Mouse (Mus musculus) MEL (cell line): ENCODE measurements around the gene Timm10b. TPM values are rescaled to one million over a fixed set of nuclear protein-coding genes. Genes with fewer than 3 reads are reported as not detected.

Experiments used
- DNase-seq: peaks from one replicate; pipeline ENCODE4 v3.0.0; 2011; ENCODE audit warnings: low read depth, low spot score
- H3K27ac ChIP-seq: 2 replicates; pipeline ENCODE4 v1.5.1; 2012; ENCODE audit warnings: low read depth, mild to moderate bottlenecking, control low read depth, low read length, moderate library complexity; ENCODE audit not compliant: control insufficient read depth
- H3K27me3 ChIP-seq, 2 experiments: fragments of 150-350 bp in 1 of 2; sonication (generic) in 1 of 2; 2 replicates each; pipeline ENCODE4 v1.6.1; 2012; ENCODE audit warnings: low read length in 2 of 2, mild to moderate bottlenecking in 2 of 2, improper control_type of control experiment in 1 of 2, moderate library complexity in 1 of 2; ENCODE audit not compliant: insufficient read depth in 2 of 2, control insufficient read depth in 1 of 2
- H3K36me3 ChIP-seq, 2 experiments: 2 replicates each; pipeline ENCODE4 v1.6.1; 2012 to 2014; ENCODE audit warnings: low read length in 2 of 2, improper control_type of control experiment in 1 of 2, inconsistent platforms in 1 of 2, mild to moderate bottlenecking in 1 of 2; ENCODE audit not compliant: insufficient read depth in 2 of 2, control insufficient read depth in 1 of 2
- H3K4me1 ChIP-seq, 2 experiments: fragments of 150-350 bp in 1 of 2; sonication (generic) in 1 of 2; 2 replicates each; pipeline ENCODE4 v1.6.1; 2012; ENCODE audit warnings: low read length in 2 of 2, improper control_type of control experiment in 1 of 2, mild to moderate bottlenecking in 1 of 2; ENCODE audit not compliant: insufficient read depth in 2 of 2, control insufficient read depth in 1 of 2
- H3K4me3 ChIP-seq, 2 experiments: fragments of 150-350 bp in 1 of 2; sonication (generic) in 1 of 2; 2 replicates each; pipeline ENCODE4 v1.5.1; 2012; ENCODE audit warnings: low read depth in 2 of 2, low read length in 2 of 2, mild to moderate bottlenecking in 2 of 2, moderate library complexity in 2 of 2, control low read depth in 1 of 2, improper control_type of control experiment in 1 of 2; ENCODE audit not compliant: control insufficient read depth in 1 of 2, insufficient read depth in 1 of 2
- H3K79me2 ChIP-seq: 2 replicates; pipeline ENCODE4 v1.6.1; 2012; ENCODE audit warnings: mild to moderate bottlenecking, low read length, moderate library complexity; ENCODE audit not compliant: control insufficient read depth, poor library complexity, insufficient read depth
- H3K9ac ChIP-seq: 2 replicates; pipeline ENCODE4 v1.6.1; 2012; ENCODE audit warnings: low read depth, mild to moderate bottlenecking, control low read depth, low read length, moderate library complexity; ENCODE audit not compliant: control insufficient read depth, poor library complexity, severe bottlenecking
- H3K9me3 ChIP-seq: fragments of 150-350 bp; sonication (generic); replicated peaks from 2 replicates; pipeline ENCODE4 v1.6.1; 2012; ENCODE audit warnings: mild to moderate bottlenecking, low read length, improper control_type of control experiment, moderate library complexity; ENCODE audit not compliant: insufficient read depth
- CHD1 ChIP-seq: IDR thresholded peaks from 2 replicates; pipeline ENCODE4 v1.6.1; 2012; ENCODE audit warnings: low read depth, mild to moderate bottlenecking, inconsistent platforms, low read length, improper control_type of control experiment
- CHD2 ChIP-seq: IDR thresholded peaks from 2 replicates; pipeline ENCODE4 v1.6.1; 2011; ENCODE audit warnings: low read length, improper control_type of control experiment
- CTCF ChIP-seq, 3 experiments: IDR thresholded peaks in 2 of 3; conservative IDR thresholded peaks in 1 of 3; 2 replicates each; pipeline ENCODE4 v1.5.1; 2011 to 2012; ENCODE audit warnings: low read length in 3 of 3, low read depth in 2 of 3, mild to moderate bottlenecking in 2 of 3, improper control_type of control experiment in 1 of 3, inconsistent platforms in 1 of 3, mixed read lengths in 1 of 3, moderate library complexity in 1 of 3; ENCODE audit not compliant: control insufficient read depth in 1 of 3, insufficient read depth in 1 of 3, poor library complexity in 1 of 3, severe bottlenecking in 1 of 3
- E2F4 ChIP-seq: IDR thresholded peaks from 2 replicates; pipeline ENCODE4 v1.6.1; 2011; ENCODE audit warnings: low read depth, low read length, improper control_type of control experiment, borderline replicate concordance
- EP300 ChIP-seq, 2 experiments: IDR thresholded peaks; 2 replicates each; pipeline ENCODE4 v1.6.1; 2011; ENCODE audit warnings: improper control_type of control experiment in 2 of 2, low read length in 2 of 2, low read depth in 1 of 2, mild to moderate bottlenecking in 1 of 2
- GATA1 ChIP-seq: IDR thresholded peaks from 2 replicates; pipeline ENCODE4 v1.6.1; 2011; ENCODE audit warnings: low read depth, low read length, improper control_type of control experiment
- HCFC1 ChIP-seq: IDR thresholded peaks from 2 replicates; pipeline ENCODE4 v1.6.1; 2012; ENCODE audit warnings: low read depth, mild to moderate bottlenecking, inconsistent platforms, low read length, improper control_type of control experiment, moderate library complexity
- KAT2A ChIP-seq: conservative IDR thresholded peaks from 2 replicates; pipeline ENCODE4 v1.6.1; 2012; ENCODE audit warnings: low read depth, low read length, improper control_type of control experiment, inconsistent platforms
- MAZ ChIP-seq: IDR thresholded peaks from 2 replicates; pipeline ENCODE4 v1.6.1; 2012; ENCODE audit warnings: low read depth, mild to moderate bottlenecking, inconsistent platforms, low read length, improper control_type of control experiment
- MEF2A ChIP-seq: IDR thresholded peaks from 2 replicates; pipeline ENCODE4 v1.6.1; 2014; ENCODE audit warnings: low read depth, mild to moderate bottlenecking, inconsistent platforms, low read length, improper control_type of control experiment; ENCODE audit not compliant: poor library complexity, insufficient replicate concordance, severe bottlenecking; ENCODE audit errors: extremely low read depth
- MXI1 ChIP-seq: IDR thresholded peaks from 2 replicates; pipeline ENCODE4 v1.6.1; 2011; ENCODE audit warnings: mild to moderate bottlenecking, low read depth, low read length, improper control_type of control experiment
- MYB ChIP-seq: IDR thresholded peaks from 2 replicates; pipeline ENCODE4 v1.6.1; 2011; ENCODE audit warnings: mild to moderate bottlenecking, low read depth, low read length, improper control_type of control experiment
- MYC ChIP-seq: IDR thresholded peaks from 2 replicates; pipeline ENCODE4 v1.6.1; 2011; ENCODE audit warnings: low read depth, mild to moderate bottlenecking, low read length, improper control_type of control experiment, moderate library complexity
- NELFE ChIP-seq: IDR thresholded peaks from 2 replicates; pipeline ENCODE4 v1.6.1; 2011; ENCODE audit warnings: low read depth, low read length, improper control_type of control experiment
- NRF1 ChIP-seq: IDR thresholded peaks from 2 replicates; pipeline ENCODE4 v1.6.1; 2014; ENCODE audit warnings: low read depth, mild to moderate bottlenecking, inconsistent platforms, low read length, improper control_type of control experiment, moderate library complexity; ENCODE audit not compliant: poor library complexity, insufficient read depth, severe bottlenecking
- POLR2A ChIP-seq, 2 experiments: IDR thresholded peaks; 2 replicates each; pipeline ENCODE4 v1.6.1; 2011 to 2012; ENCODE audit warnings: low read length in 2 of 2, mild to moderate bottlenecking in 2 of 2, control low read depth in 1 of 2, improper control_type of control experiment in 1 of 2, low read depth in 1 of 2, moderate library complexity in 1 of 2; ENCODE audit not compliant: control insufficient read depth in 1 of 2, insufficient read depth in 1 of 2, poor library complexity in 1 of 2
- POLR2AphosphoS2 ChIP-seq: IDR thresholded peaks from 2 replicates; pipeline ENCODE4 v1.6.1; 2011; ENCODE audit warnings: low read length, improper control_type of control experiment
- POLR2AphosphoS5 ChIP-seq: IDR thresholded peaks from 2 replicates; pipeline ENCODE4 v1.6.1; 2012; ENCODE audit warnings: low read depth, borderline replicate concordance, mild to moderate bottlenecking, inconsistent platforms, low read length, moderate library complexity, mixed read lengths
- RAD21 ChIP-seq: IDR thresholded peaks from 2 replicates; pipeline ENCODE4 v1.6.1; 2011; ENCODE audit warnings: mild to moderate bottlenecking, low read depth, low read length, improper control_type of control experiment
- RCOR1 ChIP-seq: IDR thresholded peaks from 2 replicates; pipeline ENCODE4 v1.6.1; 2012; ENCODE audit warnings: low read depth, mild to moderate bottlenecking, inconsistent platforms, low read length, improper control_type of control experiment
- SIN3A ChIP-seq: IDR thresholded peaks from 2 replicates; pipeline ENCODE4 v1.6.1; 2012; ENCODE audit warnings: low read length, improper control_type of control experiment, inconsistent platforms
- SMC3 ChIP-seq: IDR thresholded peaks from 2 replicates; pipeline ENCODE4 v1.6.1; 2011; ENCODE audit warnings: low read depth, low read length, improper control_type of control experiment
- TBP ChIP-seq: IDR thresholded peaks from 2 replicates; pipeline ENCODE4 v1.8.0; 2011; ENCODE audit warnings: low read depth, low read length, improper control_type of control experiment
- TCF12 ChIP-seq: IDR thresholded peaks from 2 replicates; pipeline ENCODE4 v1.6.1; 2014; ENCODE audit warnings: low read depth, mild to moderate bottlenecking, inconsistent platforms, low read length, improper control_type of control experiment, moderate library complexity
- UBTF ChIP-seq: IDR thresholded peaks from 2 replicates; pipeline ENCODE4 v1.6.1; 2012; ENCODE audit warnings: low read depth, mild to moderate bottlenecking, inconsistent platforms, low read length, improper control_type of control experiment, moderate library complexity, borderline replicate concordance; ENCODE audit not compliant: insufficient read depth
- USF2 ChIP-seq, 2 experiments: IDR thresholded peaks; 2 replicates each; pipeline ENCODE4 v1.6.1; 2011 to 2012; ENCODE audit warnings: improper control_type of control experiment in 2 of 2, low read length in 2 of 2, borderline replicate concordance in 1 of 2, inconsistent platforms in 1 of 2, low read depth in 1 of 2, mild to moderate bottlenecking in 1 of 2; ENCODE audit not compliant: insufficient read depth in 1 of 2
- ZC3H11A ChIP-seq: IDR thresholded peaks from 2 replicates; pipeline ENCODE4 v1.6.1; 2012; ENCODE audit warnings: low read depth, mild to moderate bottlenecking, inconsistent platforms, low read length, improper control_type of control experiment
- ZKSCAN1 ChIP-seq: IDR thresholded peaks from 2 replicates; pipeline ENCODE4 v1.6.1; 2012; ENCODE audit warnings: low read depth, mild to moderate bottlenecking, inconsistent platforms, low read length, improper control_type of control experiment, moderate library complexity
- polyA plus RNA-seq, 2 experiments: library from polyadenylated mRNA; stranded (reverse) in 1 of 2; unstranded in 1 of 2; fragments of >175 nt in 1 of 2; fragments of >200 nt in 1 of 2; gene quantifications; 2 replicates each; pipeline versions ENCODE4 v1.2.1 to v1.2.4; 2012; ENCODE audit warnings: low replicate concordance in 2 of 2, low read depth in 1 of 2; ENCODE audit not compliant: insufficient read length in 2 of 2, insufficient read depth in 1 of 2, missing spikeins in 1 of 2
- total RNA-seq: library from RNA; depleted of rRNA; stranded (reverse); fragments of 300-350 nt; gene quantifications from 2 replicates; pipeline ENCODE4 v1.2.3, GENCODE M21; 2012; rRNA removed

Gene Timm10b
- 103 and 107 TPM in 2 replicates for total RNA-seq
- 100 to 1,000 TPM in 1 of 2 experiments, not detected in 1; 135 TPM for polyA plus RNA-seq

DNA sequence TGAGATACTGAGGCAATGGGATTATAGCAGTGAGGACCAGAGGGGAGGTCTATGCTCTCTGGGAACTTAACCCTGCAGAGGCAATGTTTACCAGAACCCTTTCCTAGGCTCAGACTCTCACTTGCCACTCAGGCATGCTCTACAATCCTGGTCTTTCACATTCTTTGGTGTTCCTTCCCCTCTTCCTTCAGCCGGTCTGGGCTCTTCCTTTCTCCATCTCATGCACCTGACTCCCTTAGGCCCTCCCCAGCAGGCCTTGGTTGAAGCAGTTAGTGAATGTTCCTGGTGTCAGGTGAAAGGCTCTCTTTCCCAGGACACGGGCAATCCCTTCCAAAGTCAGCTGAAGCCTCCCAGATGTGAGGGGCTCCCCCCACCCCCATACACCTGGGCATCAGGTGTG is at the start of gene Timm10b:
Gene Timm10b (plus strand): TSS at position 301 of the 400 bp plus-strand sequence.
- H3K27ac ChIP-seq = peak within 1 kb of the TSS; percentile 86
- peak within 1 kb of the TSS; percentile 84 to 89 for H3K4me3 ChIP-seq
- no peak for DNase-seq
- no peaks in the 10 kb centered on the region for H3K27me3 ChIP-seq
- H3K9me3 ChIP-seq = no peaks in the 10 kb centered on the region
- no peak for TF ChIP-seq ZKSCAN1
- TF ChIP-seq CHD2 = no peak
- no peak for TF ChIP-seq CTCF (IDR thresholded peaks at IDR 0.05 in 2 of 3, conservative IDR thresholded peaks at IDR 0.05 in 1 of 3; ENCODE audit: control insufficient read depth in 1 of 3, insufficient read depth in 1 of 3, low read depth in 2 of 3, low read length in 3 of 3, poor library complexity in 1 of 3, severe bottlenecking in 1 of 3)
- TF ChIP-seq MYB = no peak
- TF ChIP-seq SIN3A = no peak
- TF ChIP-seq NRF1 = no peak
- TF ChIP-seq KAT2A = no peak
- no peak for TF ChIP-seq ZC3H11A
- no peak for TF ChIP-seq SMC3
- TF ChIP-seq RCOR1 = no peak
- no peak for TF ChIP-seq MXI1
- TF ChIP-seq POLR2AphosphoS2 = no peak
- TF ChIP-seq UBTF = no peak
- no peak for TF ChIP-seq E2F4
- no peak for TF ChIP-seq MYC
- no peak for TF ChIP-seq RAD21
- TF ChIP-seq USF2 (IDR thresholded peaks at IDR 0.05; ENCODE audit: borderline replicate concordance in 1 of 2, insufficient read depth in 1 of 2, low read depth in 1 of 2, low read length in 2 of 2) = no peak
- TF ChIP-seq HCFC1 = no peak
- no peak for TF ChIP-seq CHD1
- peak within 1 kb of the TSS; percentile 90 for H3K9ac ChIP-seq
- H3K79me2 ChIP-seq = peaks cover 27% of the 10 kb centered on the region
- H3K36me3 ChIP-seq = peaks cover 0 to 24% of the 10 kb centered on the region in 2 experiments; a peak in 2 of 4 replicates
- H3K4me1 ChIP-seq = peaks cover 5 to 21% of the 10 kb centered on the region in 2 experiments; a peak in 3 of 4 replicates

DNA sequence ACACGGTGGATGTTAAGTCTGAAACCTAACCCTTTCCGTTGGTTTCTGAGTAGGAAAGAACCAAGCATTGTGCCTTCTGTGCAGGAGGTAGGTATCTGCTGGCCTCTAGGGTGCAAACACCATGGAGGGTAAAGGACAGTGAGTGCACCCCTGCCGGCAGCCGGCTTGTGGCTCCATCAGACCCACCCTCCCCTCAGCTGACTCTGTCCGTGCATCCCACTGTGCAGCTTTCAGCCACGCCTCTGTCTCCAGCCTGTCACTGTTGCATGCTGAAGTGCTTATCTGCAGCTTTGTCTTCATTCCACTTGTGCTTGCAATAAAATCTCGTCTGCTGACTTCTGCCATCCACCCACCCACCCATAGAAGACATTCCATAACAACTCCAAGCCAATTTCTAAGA is 49.8 kb upstream of the Timm10b start:
- Histone ChIP-seq H3K9me3 (no peaks in the 10 kb centered on the region), H3K79me2 (no peaks in the 10 kb centered on the region), H3K9ac (no peak overlapping the region), H3K4me1 (no peaks in the 10 kb centered on the region), H3K27ac (no peak overlapping the region)
- TF ChIP-seq RAD21 (no peak), MAZ (no peak), UBTF (no peak), POLR2AphosphoS5 (no peak), TBP (no peak), MEF2A (no peak), POLR2AphosphoS2 (no peak), SMC3 (no peak), CHD2 (no peak), TCF12 (no peak), EP300 (IDR thresholded peaks at IDR 0.05; ENCODE audit: low read depth in 1 of 2, low read length in 2 of 2) (no peak), POLR2A (IDR thresholded peaks at IDR 0.05; ENCODE audit: control insufficient read depth in 1 of 2, insufficient read depth in 1 of 2, low read depth in 1 of 2, low read length in 2 of 2, poor library complexity in 1 of 2) (no peak), GATA1 (no peak), NELFE (no peak), CTCF (IDR thresholded peaks at IDR 0.05 in 2 of 3, conservative IDR thresholded peaks at IDR 0.05 in 1 of 3; ENCODE audit: control insufficient read depth in 1 of 3, insufficient read depth in 1 of 3, low read depth in 2 of 3, low read length in 3 of 3, poor library complexity in 1 of 3, severe bottlenecking in 1 of 3) (no peak), KAT2A (no peak), ZC3H11A (no peak)
- TF ChIP-seq, all 39 proteins: peak for 0
- Histone ChIP-seq H3K27me3 (no peaks in the 10 kb centered on the region; a peak in 1 of 4 replicates), H3K4me3 (no peak overlapping the region), H3K36me3 (no peaks in the 10 kb centered on the region)
- no peak for DNase-seq
